In the genomic region with DNA sequence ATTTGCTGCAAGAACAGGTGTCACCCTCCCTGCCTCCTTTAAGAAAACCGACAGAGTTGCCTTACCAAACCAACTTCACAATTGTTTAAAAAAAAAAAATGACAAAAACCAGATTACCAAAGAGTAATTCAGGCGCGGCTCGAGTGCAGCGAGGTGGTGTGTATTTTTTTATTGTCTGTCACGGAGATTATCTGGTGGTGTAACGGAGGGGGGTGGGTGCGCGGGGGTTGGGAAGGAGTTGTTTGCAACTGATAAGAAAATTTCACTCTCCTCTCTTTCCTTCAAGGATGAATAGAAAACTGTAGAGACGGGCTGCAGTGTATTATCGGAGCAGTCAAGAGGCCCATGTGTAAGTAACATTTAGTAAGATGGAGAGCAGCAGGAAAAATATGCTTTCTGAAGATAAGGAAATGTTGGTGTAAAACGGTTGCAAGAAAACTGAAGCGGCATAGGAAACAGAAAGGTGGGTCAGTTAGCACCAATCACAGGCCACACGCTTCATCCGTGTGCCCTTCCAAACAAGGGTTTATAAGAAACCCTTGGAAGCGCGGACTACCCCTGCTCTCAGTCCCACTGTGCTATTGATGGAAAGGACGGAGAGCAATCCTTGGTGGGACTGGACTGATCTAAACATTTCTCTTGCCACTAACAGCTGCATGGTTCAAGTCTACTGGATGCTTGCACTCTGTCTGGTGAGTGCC, we compare ENCODE assay signal across 8 mouse cellular contexts. TPM values are rescaled to one million over a fixed set of nuclear protein-coding genes. Genes with fewer than 3 reads are reported as not detected.
DNase-seq lines count a peak whose midpoint lies in the region; ATAC-seq lines count a peak whose summit lies in the region.

No protein-coding gene starts in this region.

- DNase-seq in kidney, postnatal 25 days = no peak
- DNase-seq in naive thymus-derived CD4-positive, alpha-beta T cell, adult 2 months (ENCODE audit: low read depth) = peak; percentile 58
- DNase-seq in urinary bladder, adult 18-20 months (ENCODE audit: low spot score in 2 of 2) = no peak
- DNase-seq in frontal cortex, postnatal 25 days (ENCODE audit: low spot score in 2 of 2) = no peak
- DNase-seq in adrenal gland, postnatal 36 days = no peak

- no peaks in the 10 kb centered on the region for H3K36me3 ChIP-seq in kidney, embryonic 15.5 days
- H3K36me3 ChIP-seq in embryonic facial prominence, embryonic 13.5 days = no peaks in the 10 kb centered on the region
- H3K36me3 ChIP-seq in intestine, embryonic 15.5 days = no peaks in the 10 kb centered on the region

- peak; percentile 79 for ATAC-seq in kidney, embryonic 15.5 days (replicated peaks; ENCODE audit: low FRiP score)
- no peak for ATAC-seq in embryonic facial prominence, embryonic 13.5 days (ENCODE audit: insufficient number of reproducible peaks, insufficient read depth, low FRiP score, low TSS enrichment, low read depth)
- ATAC-seq in intestine, embryonic 15.5 days = peak; percentile 75; the same call in 1 of the 2 replicates

- peak overlapping the region; percentile 22; the same call in 1 of the 2 replicates for H3K27ac ChIP-seq in kidney, embryonic 15.5 days
- no peak overlapping the region for H3K27ac ChIP-seq in embryonic facial prominence, embryonic 13.5 days
- no peak overlapping the region for H3K27ac ChIP-seq in intestine, embryonic 15.5 days

- no peak overlapping the region for H3K4me3 ChIP-seq in kidney, embryonic 15.5 days (replicated peaks)
- H3K4me3 ChIP-seq in embryonic facial prominence, embryonic 13.5 days = no peak overlapping the region
- H3K4me3 ChIP-seq in intestine, embryonic 15.5 days (replicated peaks) = no peak overlapping the region

- H3K9me3 ChIP-seq in kidney, embryonic 15.5 days (replicated peaks) = no peaks in the 10 kb centered on the region
- H3K9me3 ChIP-seq in embryonic facial prominence, embryonic 13.5 days = no peaks in the 10 kb centered on the region
- H3K9me3 ChIP-seq in intestine, embryonic 15.5 days = no peaks in the 10 kb centered on the region

- no peaks in the 10 kb centered on the region for H3K4me1 ChIP-seq in kidney, embryonic 15.5 days
- H3K4me1 ChIP-seq in embryonic facial prominence, embryonic 13.5 days = no peaks in the 10 kb centered on the region
- no peaks in the 10 kb centered on the region for H3K4me1 ChIP-seq in intestine, embryonic 15.5 days (replicated peaks)

- peak overlapping the region; percentile 23; the same call in 1 of the 2 replicates for H3K4me2 ChIP-seq in kidney, embryonic 15.5 days
- peak overlapping the region; percentile 24 for H3K4me2 ChIP-seq in embryonic facial prominence, embryonic 13.5 days
- H3K4me2 ChIP-seq in intestine, embryonic 15.5 days (replicated peaks) = peak overlapping the region; percentile 47

- no peaks in the 10 kb centered on the region for H3K27me3 ChIP-seq in kidney, embryonic 15.5 days
- no peaks in the 10 kb centered on the region for H3K27me3 ChIP-seq in embryonic facial prominence, embryonic 13.5 days
- H3K27me3 ChIP-seq in intestine, embryonic 15.5 days (replicated peaks) = no peaks in the 10 kb centered on the region

- WGBS in kidney, embryonic 15.5 days = 57% methylated on average over 18 of the region's 18 CpGs
- WGBS in embryonic facial prominence, embryonic 13.5 days = 49% methylated on average over 18 of the region's 18 CpGs
- 17% methylated on average over 18 of the region's 18 CpGs for WGBS in intestine, embryonic 15.5 days

- no peak overlapping the region for H3K9ac ChIP-seq in kidney, embryonic 15.5 days
- no peak overlapping the region for H3K9ac ChIP-seq in embryonic facial prominence, embryonic 13.5 days
- no peak overlapping the region for H3K9ac ChIP-seq in intestine, embryonic 15.5 days

RNA-seq across cellular contexts. Expression of gene Cdk17, which starts 17.2 kb away (rescaled TPM):
- 16.7 and 17.2 TPM in 2 replicates for polyA plus RNA-seq in kidney, embryonic 15.5 days (2015; fragmentation: Nextera tagmentation; extraction: Ambion mirVana)
- 19.2 and 20.6 TPM in 2 replicates for polyA plus RNA-seq in embryonic facial prominence, embryonic 13.5 days (2015; fragmentation: Nextera tagmentation; extraction: Ambion mirVana)
- 13.6 and 14.0 TPM in 2 replicates for polyA plus RNA-seq in intestine, embryonic 15.5 days (2015; fragmentation: Nextera tagmentation; extraction: Ambion mirVana)
- total RNA-seq in adrenal gland, postnatal 36 days (2021) = 10 to 100 TPM; 24.1 to 25.7 TPM
